Mouse (Mus musculus) adrenal gland, adult 18-20 months (tissue): ENCODE data around the gene Nptn. TPM values are rescaled to one million over a fixed set of nuclear protein-coding genes. Genes with fewer than 3 reads are reported as not detected.

ENCODE experiments used
- DNase-seq, 2 experiments: peaks; one replicate each; pipeline ENCODE4 v3.0.0; 2021 to 2022; ENCODE audit warnings: low spot score in 2 of 2
- long read RNA-seq, 2 experiments: library from polyadenylated mRNA; stranded (forward); transcript quantifications; one replicate each; pipeline ENCODE4 v2.0.0; 2021
- total RNA-seq, 2 experiments: library from RNA; stranded (reverse); gene quantifications; 1 replicate in 1 of 2; 2 replicates in 1 of 2; pipeline ENCODE4 v1.2.3; 2021

Gene Nptn
- 100 to 1,000 TPM; 154 to 157 TPM for total RNA-seq
- long read RNA-seq, experiment 1, transcript Nptn-201 (8 exons, 2,024 nt) = major isoform, 49 of 54 reads
- long read RNA-seq, experiment 1, partial matches to known transcripts = 0 of 54 reads
- long read RNA-seq, experiment 1, other reads (novel, unspliced or antisense) = 4 of 54 reads
- long read RNA-seq, experiment 2, transcript Nptn-207 (8 exons, 841 nt) = minor isoform, 7 of 125 reads
- long read RNA-seq, experiment 2, transcript Nptn-201 (8 exons, 2,024 nt) = major isoform, 103 of 125 reads
- long read RNA-seq, experiment 2, partial matches to known transcripts = 11 of 125 reads
- long read RNA-seq, experiment 2, other reads (novel, unspliced or antisense) = 4 of 125 reads

GRCm38 (mm10) chr9:58581958-58582540 is at the start of gene Nptn:
Gene Nptn, plus strand, starts transcription at chr9:58582240.
- DNase-seq = peak; percentile 93 to 95

- no peak for DNase-seq
These were observed 48.7 kb upstream of the Nptn start for GRCm38 (mm10) chr9:58533322-58533721.

- no peak for DNase-seq
These were observed 47.3 kb upstream of the Nptn start for GRCm38 (mm10) chr9:58534766-58535165.

- DNase-seq = no peak
These were observed 46.4 kb upstream of the Nptn start for GRCm38 (mm10) chr9:58535447-58536134.

- DNase-seq = no peak
These were observed 44.3 kb upstream of the Nptn start for GRCm38 (mm10) chr9:58537774-58538173.

GRCm38 (mm10) chr9:58539886-58540285 is 42.2 kb upstream of the Nptn start:
- peak; percentile 44 to 45 for DNase-seq

- DNase-seq = peak; percentile 64 to 76
These were observed 40.1 kb upstream of the Nptn start for GRCm38 (mm10) chr9:58541895-58542338.

GRCm38 (mm10) chr9:58544879-58545324 is 37.1 kb upstream of the Nptn start:
- no peak for DNase-seq

GRCm38 (mm10) chr9:58545428-58545827 is 36.6 kb upstream of the Nptn start:
- no peak for DNase-seq

- DNase-seq = no peak
These were observed 35.2 kb upstream of the Nptn start for GRCm38 (mm10) chr9:58546630-58547360.

- DNase-seq = no peak
These were observed 33.1 kb upstream of the Nptn start for GRCm38 (mm10) chr9:58548897-58549296.

- no peak for DNase-seq
These were observed 32.3 kb upstream of the Nptn start for GRCm38 (mm10) chr9:58549694-58550093.

GRCm38 (mm10) chr9:58550928-58551327 is 31.1 kb upstream of the Nptn start:
- DNase-seq = no peak

GRCm38 (mm10) chr9:58552083-58552482 is 30.0 kb upstream of the Nptn start:
- DNase-seq = no peak

- no peak for DNase-seq
These were observed 27.8 kb upstream of the Nptn start for GRCm38 (mm10) chr9:58554056-58554907.

- DNase-seq = peak; percentile 42 to 47
These were observed 26.9 kb upstream of the Nptn start, which contains the start of gene Cd276 for GRCm38 (mm10) chr9:58554908-58555684. Gene Cd276, minus strand, starts transcription at chr9:58555437.

- DNase-seq = no peak
These were observed 26.2 kb upstream of the Nptn start for GRCm38 (mm10) chr9:58555685-58556414.

GRCm38 (mm10) chr9:58556627-58557026 is 25.4 kb upstream of the Nptn start:
- DNase-seq = no peak
